Mouse (Mus musculus) neutrophil, adult 59 days (primary cell): Measurements from ENCODE around the gene Ifnl3. TPM values are rescaled to one million over a fixed set of nuclear protein-coding genes. Genes with fewer than 3 reads are reported as not detected.

Source experiments
- total RNA-seq, 2 experiments: library from RNA; stranded (reverse); gene quantifications; 1 replicate in 1 of 2; 2 replicates in 1 of 2; pipeline ENCODE4 v1.2.4; 2023

Ifnl3 gene
- not detected for total RNA-seq

GRCm38 (mm10) chr7:28522536-28522935, at the start of gene Ifnl3:
Gene Ifnl3, plus strand, starts transcription at chr7:28522836.

GRCm38 (mm10) chr7:28510405-28510974, 12.1 kb upstream of the Ifnl3 start, which contains the start of gene Ifnl2:
Gene Ifnl2, minus strand, starts transcription at chr7:28510455.

GRCm38 (mm10) chr7:28540526-28540925, 17.9 kb downstream of the Ifnl3 start, which contains the start of gene Sycn:
Gene Sycn, plus strand, starts transcription at chr7:28540885.

GRCm38 (mm10) chr7:28547154-28547553, 24.5 kb downstream of the Ifnl3 start, which contains the start of gene Nccrp1:
Gene Nccrp1, minus strand, starts transcription at chr7:28547254.

Other genes starting within 250 kb of the Ifnl3 start
- gene Eid2b, start 245.1 kb upstream of the Ifnl3 start, total RNA-seq = 1 to 10 TPM; 4.3 to 5.0 TPM
- gene Selenov, start 231.7 kb upstream of the Ifnl3 start, total RNA-seq = not detected
- not detected for gene Dll3, start 220.6 kb upstream of the Ifnl3 start, total RNA-seq
- 10 to 100 TPM; 27.4 to 29.6 TPM for gene Timm50, start 210.8 kb upstream of the Ifnl3 start, total RNA-seq
- 10 to 100 TPM; 70.9 to 78.0 TPM for gene Supt5, start 184.1 kb upstream of the Ifnl3 start, total RNA-seq
- gene Rps16, start 172.2 kb upstream of the Ifnl3 start, total RNA-seq = 1,000 to 10,000 TPM; 1,016 to 1,191 TPM
- 10 to 100 TPM; 22.3 to 30.8 TPM for gene Plekhg2, start 150.2 kb upstream of the Ifnl3 start, total RNA-seq
- 1,000 to 10,000 TPM; 1,188 to 1,652 TPM for gene Zfp36, start 142.6 kb upstream of the Ifnl3 start, total RNA-seq
- 10 to 100 TPM in 1 of 2 experiments, 1 to 10 TPM in 1; 7.2 to 10.1 TPM for gene Med29, start 130.1 kb upstream of the Ifnl3 start, total RNA-seq
- gene Paf1, start 129.9 kb upstream of the Ifnl3 start, total RNA-seq = 10 to 100 TPM; 62.9 to 73.5 TPM
- 100 to 1,000 TPM; 538 to 594 TPM for gene Gmfg, start 85.4 kb upstream of the Ifnl3 start, total RNA-seq
- gene Lrfn1, start 70.9 kb upstream of the Ifnl3 start, total RNA-seq = 1 to 10 TPM; 3.2 to 4.2 TPM
- gene Ifnl2, start 12.4 kb upstream of the Ifnl3 start, total RNA-seq = not detected
- gene Sycn, start 18.0 kb downstream of the Ifnl3 start, total RNA-seq = not detected
- gene Nccrp1, start 24.4 kb downstream of the Ifnl3 start, total RNA-seq = under 1 TPM in 1 of 2 experiments, not detected in 1; 0.90 TPM
- gene Samd4b, start 75.3 kb downstream of the Ifnl3 start, total RNA-seq = 10 to 100 TPM; 45.3 to 48.4 TPM
- 10 to 100 TPM in 1 of 2 experiments, 1 to 10 TPM in 1; 9.5 to 12.7 TPM for gene Pak4, start 75.3 kb downstream of the Ifnl3 start, total RNA-seq
- not detected for gene Acp7, start 108.5 kb downstream of the Ifnl3 start, total RNA-seq
- gene Fbxo27, start 170.0 kb downstream of the Ifnl3 start, total RNA-seq = 1 to 10 TPM in 1 of 2 experiments, under 1 TPM in 1; 0.37 to 1.1 TPM
- 1 to 10 TPM; 2.3 to 3.5 TPM for gene Fbxo17, start 194.0 kb downstream of the Ifnl3 start, total RNA-seq
- 10 to 100 TPM; 18.3 to 19.9 TPM for gene Mrps12, start 219.0 kb downstream of the Ifnl3 start, total RNA-seq
- 1 to 10 TPM; 8.3 to 9.0 TPM for gene Sars2, start 219.2 kb downstream of the Ifnl3 start, total RNA-seq
- not detected for gene Ccer2, start 233.3 kb downstream of the Ifnl3 start, total RNA-seq
- 10 to 100 TPM; 63.2 to 65.6 TPM for gene Sirt2, start 243.9 kb downstream of the Ifnl3 start, total RNA-seq
- 10 to 100 TPM; 39.1 to 41.4 TPM for gene Nfkbib, start 244.7 kb downstream of the Ifnl3 start, total RNA-seq